Mouse (Mus musculus) ZHBTc4 (cell line): Measurements from ENCODE around the gene Pdcd4.
"Not testable (repeated sequence)": the region's sequence is repeated elsewhere in the genome, so short reads cannot be mapped to it uniquely, and the experiment has no call there.

Experiments
- DNase-seq: peaks from one replicate; pipeline ENCODE4 v3.0.0-alpha.2; 2011; ENCODE audit warnings: low read depth, low spot score

Gene Pdcd4

GRCm38 (mm10) chr19:53944786-53945169 is 52.7 kb downstream of the Pdcd4 start:
- DNase-seq, result no peak

- peak; percentile 91 for DNase-seq
Observed at GRCm38 (mm10) chr19:53945171-53946042, 53.4 kb downstream of the Pdcd4 start.

- DNase-seq, result no peak
Observed at GRCm38 (mm10) chr19:53957513-53957912, 65.5 kb downstream of the Pdcd4 start.

- no peak for DNase-seq
Observed at GRCm38 (mm10) chr19:53962511-53962910, 70.5 kb downstream of the Pdcd4 start.

GRCm38 (mm10) chr19:53964347-53964746 is 72.3 kb downstream of the Pdcd4 start:
- DNase-seq, result not testable (repeated sequence)

GRCm38 (mm10) chr19:53964910-53965633 is 73.0 kb downstream of the Pdcd4 start:
- no peak for DNase-seq

- no peak for DNase-seq
Observed at GRCm38 (mm10) chr19:53969226-53969625, 77.2 kb downstream of the Pdcd4 start.

- no peak for DNase-seq
Observed at GRCm38 (mm10) chr19:53971938-53972337, 79.9 kb downstream of the Pdcd4 start.

- no peak for DNase-seq
Observed at GRCm38 (mm10) chr19:53973656-53974055, 81.6 kb downstream of the Pdcd4 start.
